Mouse (Mus musculus): Measurements from ENCODE around the gene Rpl4. TPM values are rescaled to one million over a fixed set of nuclear protein-coding genes. Genes with fewer than 3 reads are reported as not detected.
"Not testable (repeated sequence)": the region's sequence is repeated elsewhere in the genome, so short reads cannot be mapped to it uniquely, and the experiment has no call there.

The Rpl4 gene
- polyA plus RNA-seq, 1 experiment from 2014 or later, result 628 TPM

DNA sequence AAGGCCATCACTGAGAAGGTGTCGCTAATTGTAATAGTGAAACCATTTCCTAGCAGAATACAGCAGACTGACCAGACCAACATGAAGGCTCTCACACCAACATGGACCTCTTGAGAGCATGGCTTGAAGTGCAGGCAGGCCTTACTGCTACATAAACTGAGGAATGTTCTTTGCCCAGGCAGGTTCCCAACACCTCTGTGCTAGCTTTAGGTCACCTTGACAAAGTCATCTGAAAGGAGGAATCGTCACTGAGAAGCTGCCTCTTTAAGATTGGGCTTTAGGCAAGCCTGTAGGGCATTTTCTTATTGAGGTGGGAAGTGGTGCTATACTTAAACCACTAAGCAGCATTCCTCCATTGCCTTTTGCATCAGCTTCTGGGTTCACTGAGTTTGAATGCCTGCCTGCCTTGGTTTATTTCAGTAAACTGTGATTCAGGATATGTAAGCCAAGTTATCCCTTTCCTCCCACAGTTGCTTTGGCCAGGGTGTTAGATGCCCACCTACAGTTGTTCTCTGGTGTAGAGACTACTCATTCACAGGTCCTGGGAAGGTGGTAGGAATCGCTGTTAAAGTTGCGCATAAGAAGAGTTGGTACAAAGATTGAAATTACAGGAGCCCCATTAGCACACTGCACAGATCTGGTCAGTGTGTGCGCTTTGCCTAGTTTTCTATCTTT lies 11.1 kb downstream of the Rpl4 start:
- peaks cover 9% of the 10 kb centered on the region; the same call in 1 of the 2 replicates for H3K4me1 ChIP-seq (ENCODE audit: control insufficient read depth, insufficient read depth, low read length)
- no peak for ATAC-seq (ENCODE audit: low read depth)
- 94% methylated on average over 5 of the region's 5 CpGs for WGBS

DNA sequence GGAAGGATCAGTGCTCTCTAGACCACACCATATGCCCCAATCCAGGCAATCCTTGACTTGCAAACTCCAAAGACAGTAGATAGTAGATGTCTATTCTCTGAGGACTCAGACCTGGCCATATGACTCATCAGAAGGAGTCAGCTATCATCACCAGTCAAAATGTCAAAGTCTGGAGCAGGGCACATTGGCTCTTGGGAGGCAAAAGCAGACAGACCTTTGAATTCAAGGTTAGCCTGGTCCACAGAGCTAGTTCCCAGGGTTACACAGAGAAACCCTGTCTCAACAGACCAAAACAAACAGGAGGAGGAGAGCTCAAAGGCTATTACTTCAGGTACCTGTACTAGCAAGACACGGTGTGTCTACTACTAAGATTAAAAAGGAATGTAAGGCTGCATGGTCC lies 20.7 kb downstream of the Rpl4 start:
- Histone ChIP-seq H3K4me1 (ENCODE audit: control insufficient read depth, insufficient read depth, low read length) (no peaks in the 10 kb centered on the region), H3K4me3 (ENCODE audit: low read depth, low read length) (no peak overlapping the region), H3K4me2 (ENCODE audit: low read depth, low read length) (no peak overlapping the region), H3K27me3 (ENCODE audit: control insufficient read depth, insufficient read depth, low read length) (no peaks in the 10 kb centered on the region), H3K36me3 (ENCODE audit: control insufficient read depth, insufficient read depth, low read length) (peaks cover 13% of the 10 kb centered on the region), H3K27ac (ENCODE audit: low read depth, low read length) (no peak overlapping the region), H3K9ac (replicated peaks; ENCODE audit: low read depth, low read length) (no peak overlapping the region), H3K9me3 (ENCODE audit: control insufficient read depth, low read length) (no peaks in the 10 kb centered on the region)
- ATAC-seq (ENCODE audit: low read depth), result no peak
- 100% methylated on average over 1 of the region's 1 CpGs for WGBS

More for the DNA sequence above, 11.1 kb downstream of the Rpl4 start:
- no peak overlapping the region for H3K4me3 ChIP-seq (ENCODE audit: low read depth, low read length)
- H3K27me3 ChIP-seq (ENCODE audit: control insufficient read depth, insufficient read depth, low read length), result no peaks in the 10 kb centered on the region
- no peak overlapping the region for H3K9ac ChIP-seq (replicated peaks; ENCODE audit: low read depth, low read length)
- H3K36me3 ChIP-seq (ENCODE audit: control insufficient read depth, insufficient read depth, low read length), result peaks cover 18% of the 10 kb centered on the region
- no peaks in the 10 kb centered on the region for H3K9me3 ChIP-seq (ENCODE audit: control insufficient read depth, low read length)
- H3K27ac ChIP-seq (ENCODE audit: low read depth, low read length), result no peak overlapping the region
- no peak overlapping the region for H3K4me2 ChIP-seq (ENCODE audit: low read depth, low read length)

DNA sequence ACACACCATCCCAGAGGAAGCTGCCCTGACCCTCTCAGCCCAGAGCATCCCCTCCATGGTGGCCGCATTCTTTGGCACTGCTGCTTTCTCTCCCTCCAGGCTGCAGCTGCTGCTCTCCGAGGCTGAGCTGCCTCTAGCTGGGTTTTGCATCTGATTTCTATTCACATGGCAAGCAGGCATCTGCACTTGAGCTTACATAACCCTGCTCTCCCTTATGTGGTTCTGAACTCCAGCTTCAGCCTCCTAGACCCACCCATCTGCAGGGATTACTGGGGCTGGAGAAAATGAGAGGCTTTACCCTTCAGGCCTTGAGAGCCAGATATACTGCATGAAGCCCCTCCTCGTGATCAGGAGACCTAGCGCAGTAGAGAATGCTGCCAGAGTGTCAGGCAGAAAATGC lies 22.4 kb downstream of the Rpl4 start:
- H3K27me3 ChIP-seq (ENCODE audit: control insufficient read depth, insufficient read depth, low read length), result no peaks in the 10 kb centered on the region
- H3K27ac ChIP-seq (ENCODE audit: low read depth, low read length), result no peak overlapping the region
- peaks cover 9% of the 10 kb centered on the region for H3K36me3 ChIP-seq (ENCODE audit: control insufficient read depth, insufficient read depth, low read length)
- no peak overlapping the region for H3K4me2 ChIP-seq (ENCODE audit: low read depth, low read length)
- H3K9ac ChIP-seq (replicated peaks; ENCODE audit: low read depth, low read length), result no peak overlapping the region
- no peak for ATAC-seq (ENCODE audit: low read depth)
- H3K4me3 ChIP-seq (ENCODE audit: low read depth, low read length), result no peak overlapping the region
- no peaks in the 10 kb centered on the region for H3K4me1 ChIP-seq (ENCODE audit: control insufficient read depth, insufficient read depth, low read length)
- 81% methylated on average over 4 of the region's 4 CpGs for WGBS
- H3K9me3 ChIP-seq (ENCODE audit: control insufficient read depth, low read length), result no peaks in the 10 kb centered on the region

DNA sequence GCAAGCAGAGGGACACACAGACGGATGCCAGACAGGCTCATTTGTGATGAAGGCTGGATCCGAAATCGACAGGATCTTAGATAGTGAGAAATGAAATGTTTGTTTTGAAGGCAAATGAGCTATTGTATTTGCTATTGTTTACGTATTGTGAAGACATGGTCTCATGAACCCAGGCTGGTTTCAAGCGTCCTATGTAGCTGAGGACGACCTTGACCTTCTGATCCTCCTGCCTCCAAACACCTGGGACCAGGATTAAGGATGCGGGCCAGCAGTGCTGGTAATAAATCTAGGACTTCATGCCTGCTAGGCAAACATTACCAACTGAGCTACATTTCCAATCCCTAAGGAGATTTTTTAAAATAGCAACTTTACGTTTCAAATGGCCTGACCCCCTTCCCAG lies 24.3 kb downstream of the Rpl4 start:
- H3K27me3 ChIP-seq (ENCODE audit: control insufficient read depth, insufficient read depth, low read length), result no peaks in the 10 kb centered on the region
- H3K4me1 ChIP-seq (ENCODE audit: control insufficient read depth, insufficient read depth, low read length), result no peaks in the 10 kb centered on the region
- WGBS, result 80% methylated on average over 8 of the region's 8 CpGs
- no peak overlapping the region for H3K4me2 ChIP-seq (ENCODE audit: low read depth, low read length)
- no peak overlapping the region for H3K27ac ChIP-seq (ENCODE audit: low read depth, low read length)
- H3K36me3 ChIP-seq (ENCODE audit: control insufficient read depth, insufficient read depth, low read length), result peaks cover 6% of the 10 kb centered on the region; the same call in 1 of the 2 replicates
- no peaks in the 10 kb centered on the region for H3K9me3 ChIP-seq (ENCODE audit: control insufficient read depth, low read length)
- H3K4me3 ChIP-seq (ENCODE audit: low read depth, low read length), result no peak overlapping the region
- ATAC-seq (ENCODE audit: low read depth), result no peak
- H3K9ac ChIP-seq (replicated peaks; ENCODE audit: low read depth, low read length), result no peak overlapping the region

DNA sequence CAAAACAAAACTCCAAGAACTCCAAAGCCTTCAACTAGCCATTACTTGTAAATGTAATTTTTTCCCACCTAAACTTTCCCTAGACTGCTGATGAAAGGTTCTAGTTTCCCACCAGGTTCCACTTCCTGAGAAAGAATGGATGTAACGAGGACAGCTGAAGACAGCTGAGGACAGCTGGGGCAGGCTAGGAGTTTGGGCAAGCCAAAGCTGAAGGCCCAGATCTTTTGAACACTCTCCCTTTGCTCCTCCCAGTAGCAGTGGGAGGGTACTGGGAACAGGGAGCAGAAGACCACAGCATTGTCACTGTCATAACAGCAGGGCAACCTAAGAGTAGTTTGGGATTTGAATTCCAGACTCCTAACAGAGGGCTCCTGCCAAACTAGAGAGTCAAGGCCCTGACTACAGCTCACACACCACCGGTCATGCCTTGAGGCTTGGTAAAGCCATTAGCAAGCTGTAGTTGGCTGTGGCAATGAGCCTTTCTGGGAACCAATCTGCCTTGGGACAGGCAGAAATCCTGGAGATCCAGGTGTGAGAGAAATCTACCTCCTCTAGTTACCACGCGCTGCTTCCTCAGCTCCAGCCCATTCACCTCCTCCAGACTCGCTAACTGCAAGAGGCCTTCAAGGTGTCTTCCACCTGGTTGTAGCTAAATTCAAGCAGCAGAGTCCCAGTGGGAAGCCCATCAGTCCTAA lies 25.0 kb downstream of the Rpl4 start:
- Histone ChIP-seq H3K36me3 (ENCODE audit: control insufficient read depth, insufficient read depth, low read length) (peaks cover 6% of the 10 kb centered on the region; the same call in 1 of the 2 replicates), H3K9me3 (ENCODE audit: control insufficient read depth, low read length) (no peaks in the 10 kb centered on the region), H3K27ac (ENCODE audit: low read depth, low read length) (no peak overlapping the region), H3K4me2 (ENCODE audit: low read depth, low read length) (no peak overlapping the region), H3K4me1 (ENCODE audit: control insufficient read depth, insufficient read depth, low read length) (no peaks in the 10 kb centered on the region), H3K27me3 (ENCODE audit: control insufficient read depth, insufficient read depth, low read length) (no peaks in the 10 kb centered on the region), H3K9ac (replicated peaks; ENCODE audit: low read depth, low read length) (no peak overlapping the region), H3K4me3 (ENCODE audit: low read depth, low read length) (no peak overlapping the region)
- ATAC-seq (ENCODE audit: low read depth), result no peak
- WGBS, result 96% methylated on average over 5 of the region's 5 CpGs

DNA sequence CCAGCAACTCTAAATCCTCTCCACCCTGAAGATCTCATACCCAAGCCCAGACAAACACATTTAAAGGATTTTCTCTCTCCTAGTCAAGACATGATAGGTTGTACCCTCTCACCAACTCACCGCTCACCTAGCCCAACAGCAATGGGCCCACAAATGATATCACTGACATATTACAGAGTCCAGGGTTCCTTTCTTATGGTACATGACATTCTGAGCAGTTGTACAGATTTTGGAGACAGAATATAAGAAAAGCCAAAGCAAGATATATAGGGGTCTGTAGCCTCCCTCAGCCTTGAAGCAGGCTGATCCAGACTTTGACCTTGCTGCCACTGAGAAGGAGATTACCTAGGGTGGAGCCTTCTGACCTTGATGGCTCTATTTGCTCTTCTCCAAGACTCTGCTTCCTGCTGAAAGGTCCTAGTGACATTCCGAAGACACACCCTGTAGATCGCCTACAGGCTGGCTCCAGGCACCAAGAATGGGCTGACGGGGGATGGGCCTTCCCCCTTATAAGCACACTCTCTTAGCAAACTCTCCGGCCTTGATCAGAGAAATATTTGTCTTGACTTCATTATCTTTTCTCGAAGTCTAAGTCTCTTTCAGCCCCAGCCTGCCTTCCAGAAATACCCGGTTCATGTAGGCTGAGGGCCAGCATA lies 25.7 kb downstream of the Rpl4 start:
- not testable (repeated sequence) for H3K4me3 ChIP-seq (ENCODE audit: low read depth, low read length)

DNA sequence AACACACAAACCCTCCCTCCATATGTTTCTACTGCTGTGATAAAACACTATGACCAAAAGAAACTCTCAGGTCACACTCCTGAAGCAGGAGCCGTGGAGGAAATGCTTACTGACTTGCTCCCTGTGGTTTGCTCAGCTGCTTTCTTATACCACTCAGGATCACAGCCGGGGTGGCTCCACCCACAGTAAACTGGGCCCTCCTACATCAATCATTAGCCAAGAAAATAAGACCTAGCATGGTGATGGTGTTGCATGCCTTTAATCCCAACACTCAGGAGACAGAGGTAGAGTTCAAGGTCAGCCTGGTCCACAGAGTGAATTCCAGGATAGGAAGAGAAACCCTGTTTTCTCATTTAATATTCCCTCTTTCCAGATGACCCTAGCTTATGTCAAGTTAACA lies 26.7 kb downstream of the Rpl4 start:
- no peak overlapping the region for H3K4me3 ChIP-seq (ENCODE audit: low read depth, low read length)
- no peak overlapping the region for H3K9ac ChIP-seq (replicated peaks; ENCODE audit: low read depth, low read length)
- no peaks in the 10 kb centered on the region for H3K27me3 ChIP-seq (ENCODE audit: control insufficient read depth, insufficient read depth, low read length)
- no peaks in the 10 kb centered on the region for H3K9me3 ChIP-seq (ENCODE audit: control insufficient read depth, low read length)
- H3K4me2 ChIP-seq (ENCODE audit: low read depth, low read length), result no peak overlapping the region
- H3K36me3 ChIP-seq (ENCODE audit: control insufficient read depth, insufficient read depth, low read length), result peaks cover 12% of the 10 kb centered on the region; the same call in 1 of the 2 replicates
- 71% methylated on average over 2 of the region's 2 CpGs for WGBS
- H3K27ac ChIP-seq (ENCODE audit: low read depth, low read length), result no peak overlapping the region
- no peaks in the 10 kb centered on the region for H3K4me1 ChIP-seq (ENCODE audit: control insufficient read depth, insufficient read depth, low read length)
- ATAC-seq (ENCODE audit: low read depth), result no peak

More for the DNA sequence above, 25.7 kb downstream of the Rpl4 start:
- H3K36me3 ChIP-seq (ENCODE audit: control insufficient read depth, insufficient read depth, low read length); H3K27me3 ChIP-seq (ENCODE audit: control insufficient read depth, insufficient read depth, low read length); ATAC-seq (ENCODE audit: low read depth); H3K9me3 ChIP-seq (ENCODE audit: control insufficient read depth, low read length); H3K4me1 ChIP-seq (ENCODE audit: control insufficient read depth, insufficient read depth, low read length); H3K4me2 ChIP-seq (ENCODE audit: low read depth, low read length); H3K9ac ChIP-seq (replicated peaks; ENCODE audit: low read depth, low read length); H3K27ac ChIP-seq (ENCODE audit: low read depth, low read length): not testable (repeated sequence)
- WGBS, result 95% methylated on average over 7 of the region's 7 CpGs

DNA sequence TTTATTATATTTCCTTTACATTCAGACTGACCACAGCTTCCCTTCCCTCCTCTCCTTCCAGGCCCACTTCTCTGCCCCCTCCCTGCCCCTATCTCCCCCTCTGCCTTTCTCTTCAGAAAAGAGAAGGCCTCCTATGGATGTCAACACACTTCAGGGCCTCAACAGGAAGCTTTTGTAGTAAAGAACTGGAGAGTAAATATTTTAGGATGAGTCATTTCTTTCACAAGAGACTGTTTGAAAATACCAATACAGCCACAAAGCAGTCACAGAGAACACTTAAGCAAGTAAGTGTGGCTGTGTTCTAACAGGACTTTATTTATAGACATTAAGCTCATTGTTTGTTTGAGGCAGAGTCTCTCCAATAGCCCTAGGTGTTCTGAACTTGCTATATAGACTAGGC lies 29.2 kb downstream of the Rpl4 start:
- ATAC-seq (ENCODE audit: low read depth), result no peak
- peaks cover 12% of the 10 kb centered on the region; the same call in 1 of the 2 replicates for H3K36me3 ChIP-seq (ENCODE audit: control insufficient read depth, insufficient read depth, low read length)
- H3K4me3 ChIP-seq (ENCODE audit: low read depth, low read length), result no peak overlapping the region
- H3K27me3 ChIP-seq (ENCODE audit: control insufficient read depth, insufficient read depth, low read length), result no peaks in the 10 kb centered on the region
- H3K9me3 ChIP-seq (ENCODE audit: control insufficient read depth, low read length), result no peaks in the 10 kb centered on the region
- no peak overlapping the region for H3K27ac ChIP-seq (ENCODE audit: low read depth, low read length)
- no peak overlapping the region for H3K9ac ChIP-seq (replicated peaks; ENCODE audit: low read depth, low read length)
- H3K4me1 ChIP-seq (ENCODE audit: control insufficient read depth, insufficient read depth, low read length), result no peaks in the 10 kb centered on the region
- no peak overlapping the region for H3K4me2 ChIP-seq (ENCODE audit: low read depth, low read length)

DNA sequence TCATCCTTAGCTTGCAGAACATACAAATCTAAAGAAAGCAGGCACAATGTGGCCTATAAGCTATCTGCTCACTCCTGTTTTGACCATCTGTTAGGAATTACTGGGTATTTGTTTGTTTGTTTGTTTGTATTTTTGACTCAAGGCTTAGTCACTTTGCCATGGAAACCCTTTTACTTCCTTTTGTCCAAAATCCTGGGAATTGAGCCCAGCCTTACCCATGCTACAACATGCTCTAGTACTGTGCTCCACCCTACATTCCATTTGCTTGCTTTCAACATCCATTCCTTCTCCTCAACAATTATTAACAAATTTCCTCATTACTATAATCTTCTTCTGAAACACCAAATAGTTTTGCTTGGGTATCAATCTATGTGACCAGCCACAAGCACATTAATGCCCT lies 29.7 kb downstream of the Rpl4 start:
- Histone ChIP-seq H3K36me3 (ENCODE audit: control insufficient read depth, insufficient read depth, low read length) (peaks cover 12% of the 10 kb centered on the region; the same call in 1 of the 2 replicates), H3K9ac (replicated peaks; ENCODE audit: low read depth, low read length) (no peak overlapping the region), H3K9me3 (ENCODE audit: control insufficient read depth, low read length) (no peaks in the 10 kb centered on the region), H3K27me3 (ENCODE audit: control insufficient read depth, insufficient read depth, low read length) (no peaks in the 10 kb centered on the region), H3K4me1 (ENCODE audit: control insufficient read depth, insufficient read depth, low read length) (no peaks in the 10 kb centered on the region), H3K4me2 (ENCODE audit: low read depth, low read length) (no peak overlapping the region), H3K4me3 (ENCODE audit: low read depth, low read length) (no peak overlapping the region), H3K27ac (ENCODE audit: low read depth, low read length) (no peak overlapping the region)
- ATAC-seq (ENCODE audit: low read depth), result no peak
